Mouse (Mus musculus) macrophage (primary cell): ENCODE results near the gene Arl4c. TPM values are rescaled to one million over a fixed set of nuclear protein-coding genes. Genes with fewer than 3 reads are reported as not detected.
A peak's percentile ranks its signal among the peaks of the same experiment; 100 is the strongest.

Source experiments
- H3K27ac ChIP-seq: fragments of 350-480 bp; formaldehyde crosslinking; 2 replicates; pipeline ENCODE4 v1.9.0; 2021
- H3K36me3 ChIP-seq: fragments of 350-480 bp; formaldehyde crosslinking; 2 replicates; pipeline ENCODE4 v1.9.0; 2021; ENCODE audit errors: inconsistent target
- H3K4me3 ChIP-seq: fragments of 350-480 bp; formaldehyde crosslinking; 2 replicates; pipeline ENCODE4 v1.9.0; 2021; ENCODE audit errors: inconsistent target
- H3K79me2 ChIP-seq: fragments of 350-480 bp; formaldehyde crosslinking; 2 replicates; pipeline ENCODE4 v1.9.0; 2021; ENCODE audit errors: inconsistent target
- WGBS: methylation state at CpG from one replicate; pipeline ENCODE4 v1.1.7; 2026; ENCODE audit warnings: inconsistent platforms; ENCODE audit not compliant: missing documents; 5-methylcytosine and 5-hydroxymethylcytosine counted together
- polyA plus RNA-seq: library from polyadenylated mRNA; stranded (reverse); fragments of 250-400 nt; gene quantifications from 3 replicates; pipeline ENCODE4 v1.2.4, GENCODE M21; 2018; ENCODE audit warnings: inconsistent platforms
- total RNA-seq, 78 experiments: library from RNA; depleted of rRNA; stranded (reverse); fragments of 250-400 nt; gene quantifications; 1 replicate in 9 of 78; 2 replicates in 24 of 78; 3 replicates in 43 of 78; 4 replicates in 2 of 78; pipeline ENCODE4 v1.2.4; 2018; ENCODE audit warnings: inconsistent platforms in 56 of 78

Gene Arl4c
- 10 to 100 TPM in 21 of 26 experiments, 1 to 10 TPM in 5; 3.9 to 83.4 (median 17.6) TPM for total RNA-seq (2018; cell fraction: chromatin; rRNA removed)
- total RNA-seq (2018; cell fraction: cytosol; rRNA removed): 100 to 1,000 TPM in 12 of 26 experiments, 10 to 100 TPM in 14; 18.4 to 151 (median 66.3) TPM
- 100 to 1,000 TPM in 2 of 26 experiments, 10 to 100 TPM in 24; 16.3 to 139 (median 40.4) TPM for total RNA-seq (2018; cell fraction: nucleus; rRNA removed)
- polyA plus RNA-seq: 67.7 to 91.1 TPM (median 76.1 TPM) in 3 replicates

- 2% methylated on average over 74 of the region's 91 CpGs for WGBS
- H3K79me2 ChIP-seq: peaks cover 44% of the 10 kb centered on the region
- peaks cover 6% of the 10 kb centered on the region; the same call in 1 of the 2 replicates for H3K36me3 ChIP-seq
- H3K27ac ChIP-seq: peak within 1 kb of the TSS; percentile 78
- peak within 1 kb of the TSS; percentile 89 for H3K4me3 ChIP-seq
Measured at GRCm38 (mm10) chr1:88701870-88702661, at the start of gene Arl4c. TSS of gene Arl4c (minus strand) at chr1:88702221.

- Histone ChIP-seq H3K36me3 (no peaks in the 10 kb centered on the region), H3K79me2 (no peaks in the 10 kb centered on the region), H3K27ac (no peak overlapping the region), H3K4me3 (no peak overlapping the region)
- WGBS: 100% methylated on average over 4 of the region's 6 CpGs
Measured at GRCm38 (mm10) chr1:88751332-88751731, 49.3 kb upstream of the Arl4c start.

GRCm38 (mm10) chr1:88750576-88750975, 48.6 kb upstream of the Arl4c start:
- WGBS: 87% methylated on average over 7 of the region's 7 CpGs
- no peak overlapping the region for H3K4me3 ChIP-seq
- no peaks in the 10 kb centered on the region for H3K79me2 ChIP-seq
- no peaks in the 10 kb centered on the region for H3K36me3 ChIP-seq
- no peak overlapping the region for H3K27ac ChIP-seq

GRCm38 (mm10) chr1:88750126-88750525, 48.1 kb upstream of the Arl4c start:
- Histone ChIP-seq H3K4me3 (no peak overlapping the region), H3K79me2 (no peaks in the 10 kb centered on the region), H3K36me3 (no peaks in the 10 kb centered on the region), H3K27ac (no peak overlapping the region)
- WGBS: 93% methylated on average over 3 of the region's 3 CpGs

GRCm38 (mm10) chr1:88749106-88749505, 47.1 kb upstream of the Arl4c start:
- 83% methylated on average over 8 of the region's 8 CpGs for WGBS
- Histone ChIP-seq H3K4me3 (no peak overlapping the region), H3K27ac (no peak overlapping the region), H3K36me3 (no peaks in the 10 kb centered on the region), H3K79me2 (no peaks in the 10 kb centered on the region)

GRCm38 (mm10) chr1:88745256-88745655, 43.2 kb upstream of the Arl4c start:
- H3K79me2 ChIP-seq: no peaks in the 10 kb centered on the region
- no peak overlapping the region for H3K4me3 ChIP-seq
- no peaks in the 10 kb centered on the region for H3K36me3 ChIP-seq
- no peak overlapping the region for H3K27ac ChIP-seq
- WGBS: 4% methylated on average over 8 of the region's 8 CpGs

GRCm38 (mm10) chr1:88744261-88744660, 42.2 kb upstream of the Arl4c start:
- 88% methylated on average over 8 of the region's 8 CpGs for WGBS
- no peaks in the 10 kb centered on the region for H3K79me2 ChIP-seq
- no peak overlapping the region for H3K27ac ChIP-seq
- no peaks in the 10 kb centered on the region for H3K36me3 ChIP-seq
- H3K4me3 ChIP-seq: no peak overlapping the region

- Histone ChIP-seq H3K27ac (no peak overlapping the region), H3K79me2 (no peaks in the 10 kb centered on the region), H3K4me3 (no peak overlapping the region), H3K36me3 (no peaks in the 10 kb centered on the region)
- WGBS: 39% methylated on average over 7 of the region's 7 CpGs
Measured at GRCm38 (mm10) chr1:88742372-88742771, 40.4 kb upstream of the Arl4c start.

GRCm38 (mm10) chr1:88739546-88739945, 37.5 kb upstream of the Arl4c start:
- Histone ChIP-seq H3K79me2 (no peaks in the 10 kb centered on the region), H3K36me3 (no peaks in the 10 kb centered on the region), H3K27ac (no peak overlapping the region), H3K4me3 (no peak overlapping the region)
- WGBS: 89% methylated on average over 4 of the region's 4 CpGs

- 80% methylated on average over 3 of the region's 3 CpGs for WGBS
- Histone ChIP-seq H3K4me3 (no peak overlapping the region), H3K79me2 (no peaks in the 10 kb centered on the region), H3K27ac (no peak overlapping the region), H3K36me3 (no peaks in the 10 kb centered on the region)
Measured at GRCm38 (mm10) chr1:88738931-88739330, 36.9 kb upstream of the Arl4c start.

GRCm38 (mm10) chr1:88729496-88729895, 27.5 kb upstream of the Arl4c start:
- Histone ChIP-seq H3K79me2 (no peaks in the 10 kb centered on the region), H3K36me3 (no peaks in the 10 kb centered on the region), H3K27ac (no peak overlapping the region), H3K4me3 (no peak overlapping the region)
- WGBS: 94% methylated on average over 1 of the region's 1 CpGs

- 90% methylated on average over 1 of the region's 1 CpGs for WGBS
Measured at GRCm38 (mm10) chr1:88727369-88727768, 25.3 kb upstream of the Arl4c start.

GRCm38 (mm10) chr1:88725716-88726115, 23.7 kb upstream of the Arl4c start:
- H3K4me3 ChIP-seq: no peak overlapping the region
- H3K36me3 ChIP-seq: no peaks in the 10 kb centered on the region
- no CpG with 5 or more reads among the region's 1 CpGs for WGBS
- no peaks in the 10 kb centered on the region for H3K79me2 ChIP-seq
- H3K27ac ChIP-seq: no peak overlapping the region

More at GRCm38 (mm10) chr1:88727369-88727768, 25.3 kb upstream of the Arl4c start:
- Histone ChIP-seq H3K79me2 (no peaks in the 10 kb centered on the region), H3K27ac (no peak overlapping the region), H3K4me3 (no peak overlapping the region), H3K36me3 (no peaks in the 10 kb centered on the region)

GRCm38 (mm10) chr1:88720626-88721229, 18.7 kb upstream of the Arl4c start:
- Histone ChIP-seq H3K36me3 (no peaks in the 10 kb centered on the region), H3K27ac (no peak overlapping the region), H3K79me2 (no peaks in the 10 kb centered on the region), H3K4me3 (no peak overlapping the region)
- WGBS: 56% methylated on average over 11 of the region's 11 CpGs

- Histone ChIP-seq H3K27ac (no peak overlapping the region), H3K79me2 (no peaks in the 10 kb centered on the region), H3K36me3 (no peaks in the 10 kb centered on the region), H3K4me3 (no peak overlapping the region)
- WGBS: 94% methylated on average over 3 of the region's 3 CpGs
Measured at GRCm38 (mm10) chr1:88718563-88718962, 16.5 kb upstream of the Arl4c start.
